Mouse (Mus musculus) ES-Bruce4 (cell line): ENCODE results near the gene Mbd5.

Experiments
- CTCF ChIP-seq: IDR thresholded peaks from one replicate; pipeline ENCODE4 v1.8.1; 2011; ENCODE audit warnings: low read depth, low read length
- EP300 ChIP-seq: IDR thresholded peaks from 2 replicates; pipeline ENCODE4 v1.6.1; 2011; ENCODE audit warnings: low read depth, low read length; ENCODE audit not compliant: insufficient read depth
- POLR2A ChIP-seq: IDR thresholded peaks from one replicate; pipeline ENCODE4 v1.8.1; 2011; ENCODE audit warnings: low read length; ENCODE audit not compliant: insufficient read depth

DNA sequence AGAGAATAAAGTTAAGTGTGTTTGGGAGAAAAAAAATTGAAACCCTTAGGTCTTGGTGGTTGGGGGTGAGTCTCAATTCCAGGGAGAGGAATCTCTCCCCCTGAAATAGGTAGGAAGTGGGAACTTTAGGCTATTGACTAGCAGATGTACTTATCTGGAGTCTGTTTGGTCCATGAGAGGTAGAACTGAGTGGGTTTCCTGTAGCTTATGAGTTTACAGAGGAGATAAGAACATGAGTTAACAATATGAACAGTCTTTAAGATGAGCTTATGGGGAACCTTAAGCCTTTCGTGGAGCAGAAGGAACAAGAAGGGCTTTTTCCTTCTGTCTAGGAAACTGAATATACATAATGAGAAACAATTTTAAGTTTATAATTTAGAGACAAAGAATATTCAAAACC is 404.8 kb downstream of the Mbd5 start:
- no peak for TF ChIP-seq POLR2A
- TF ChIP-seq EP300: no peak
- TF ChIP-seq CTCF: no peak
